ENCODE assay signal across 19 mouse cellular contexts in the genomic region with DNA sequence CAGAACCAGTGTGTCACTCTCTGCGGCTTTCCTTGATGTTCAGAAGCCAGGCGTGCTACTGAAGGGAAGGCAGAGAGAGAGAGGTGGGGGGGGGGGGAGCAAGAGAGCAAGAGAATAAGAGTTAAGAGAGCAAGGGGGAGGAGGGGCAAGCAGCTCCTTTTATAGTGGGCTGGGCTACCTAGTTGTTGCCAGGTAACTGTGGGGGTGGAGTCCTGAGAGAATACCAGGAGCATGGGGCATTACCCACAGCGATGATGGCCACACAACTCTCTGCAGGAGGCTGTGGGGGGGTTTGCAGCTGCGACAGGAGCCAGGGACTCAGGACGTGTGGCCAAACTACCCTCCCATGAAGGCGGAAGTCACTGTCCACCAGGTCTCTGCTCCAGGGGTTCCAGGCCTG. TPM values are rescaled to one million over a fixed set of nuclear protein-coding genes. Genes with fewer than 3 reads are reported as not detected.
"Had no signal": no experiment of that assay in that cellular context is flagged by ENCODE, and none has a peak within 500 bp of the region (broad histone marks: within the 10 kb centered on the region; RNA-seq: fewer than 3 reads in every experiment).

No protein-coding gene starts in this region.

- DNase-seq: kidney, adult 18-20 months; kidney, postnatal 10 days; kidney, postnatal 4 days; left cerebral cortex, postnatal 4 days; lung, adult 2 months; lung, postnatal 36 days; midbrain, embryonic 14.5 days; retina, postnatal 1 day; right cerebral cortex, postnatal 4 days; spleen, adult 18-20 months had no signal

- H3K27ac ChIP-seq: layer of hippocampus, adult 2 months; liver, embryonic 15.5 days; neural tube, embryonic 12.5 days had no signal

- ATAC-seq: lung, postnatal 0 days had no signal

- H3K27me3 ChIP-seq: liver, embryonic 15.5 days; neural tube, embryonic 12.5 days had no signal

- H3K9me3 ChIP-seq: liver, embryonic 15.5 days; neural tube, embryonic 12.5 days had no signal

- H3K4me3 ChIP-seq: layer of hippocampus, adult 2 months; liver, embryonic 15.5 days; neural tube, embryonic 12.5 days had no signal

RNA-seq across cellular contexts. Expression of gene Gjd3, which starts 43.1 kb away (rescaled TPM):
- total RNA-seq: megakaryocyte progenitor cell, adult 5-6 weeks; monocyte, adult 5-6 weeks; neutrophil, adult 5-6 weeks had no signal
- polyA plus RNA-seq: kidney, embryonic 14.5 days; liver, embryonic 15.5 days; stomach, embryonic 14.5 days had no signal
